Mouse (Mus musculus) CH12.LX (cell line): ENCODE data around the gene Ppara. TPM values are rescaled to one million over a fixed set of nuclear protein-coding genes. Genes with fewer than 3 reads are reported as not detected.

ENCODE experiments used
- DNase-seq: peaks from one replicate; pipeline ENCODE4 v3.0.0-alpha.2; 2013; ENCODE audit errors: extremely low read depth
- H3K27ac ChIP-seq: 2 replicates; pipeline ENCODE4 v1.5.1; 2012; ENCODE audit warnings: low read depth, mild to moderate bottlenecking, control low read depth, moderate library complexity; ENCODE audit not compliant: insufficient read depth
- H3K27me3 ChIP-seq: replicated peaks from 2 replicates; pipeline ENCODE3; 2012; ENCODE audit warnings: inconsistent platforms
- H3K36me3 ChIP-seq, 2 experiments: replicated peaks in 1 of 2; 2 replicates each; pipeline versions ENCODE3 to v1.6.1; 2012; ENCODE audit warnings: inconsistent platforms in 1 of 2, low read length in 1 of 2, mild to moderate bottlenecking in 1 of 2, mixed read lengths in 1 of 2, moderate library complexity in 1 of 2; ENCODE audit not compliant: control insufficient read depth in 1 of 2, insufficient read depth in 1 of 2
- H3K4me1 ChIP-seq, 2 experiments: 2 replicates each; pipeline ENCODE4 v1.6.1; 2012; ENCODE audit warnings: inconsistent platforms in 1 of 2, moderate library complexity in 1 of 2; ENCODE audit not compliant: insufficient read depth in 2 of 2, control insufficient read depth in 1 of 2
- H3K4me2 ChIP-seq: 2 replicates; pipeline ENCODE4 v1.6.1; 2012; ENCODE audit warnings: low read depth, mild to moderate bottlenecking, control low read depth; ENCODE audit not compliant: poor library complexity, insufficient read depth, severe bottlenecking
- H3K4me3 ChIP-seq, 3 experiments: fragments of 150-350 bp in 1 of 3; sonication (generic) in 1 of 3; replicated peaks in 1 of 3; 2 replicates each; pipeline versions ENCODE3 to v1.5.1; 2011 to 2012; ENCODE audit warnings: low read depth in 2 of 3, low read length in 2 of 3, mild to moderate bottlenecking in 2 of 3, moderate library complexity in 2 of 3, control low read depth in 1 of 3, improper control_type of control experiment in 1 of 3, inconsistent platforms in 1 of 3, mixed read lengths in 1 of 3; ENCODE audit not compliant: poor library complexity in 1 of 3
- H3K79me2 ChIP-seq: replicated peaks from 2 replicates; pipeline ENCODE4 v1.6.1; 2012; ENCODE audit warnings: mild to moderate bottlenecking, moderate library complexity; ENCODE audit not compliant: control insufficient read depth, poor library complexity, insufficient read depth, severe bottlenecking; ENCODE audit errors: extremely low read depth
- H3K9ac ChIP-seq: 2 replicates; pipeline ENCODE4 v1.6.1; 2012; ENCODE audit warnings: low read depth, mild to moderate bottlenecking, control low read depth, moderate library complexity; ENCODE audit not compliant: insufficient read depth
- H3K9me3 ChIP-seq: replicated peaks from 2 replicates; pipeline ENCODE3; 2012; ENCODE audit warnings: low read length, inconsistent platforms, mixed read lengths
- ETS1 ChIP-seq: conservative IDR thresholded peaks from 2 replicates; pipeline ENCODE4 v1.6.1; 2012; ENCODE audit warnings: low read depth, mild to moderate bottlenecking, inconsistent platforms, low read length, improper control_type of control experiment, moderate library complexity
- GABPA ChIP-seq: IDR thresholded peaks from 2 replicates; pipeline ENCODE4 v1.6.1; 2012; ENCODE audit warnings: low read depth, low read length, improper control_type of control experiment, inconsistent platforms; ENCODE audit not compliant: insufficient replicate concordance
- HCFC1 ChIP-seq: IDR thresholded peaks from 2 replicates; pipeline ENCODE4 v1.6.1; 2012; ENCODE audit warnings: low read depth, mild to moderate bottlenecking, inconsistent platforms, low read length, improper control_type of control experiment
- IRF4 ChIP-seq: IDR thresholded peaks from 2 replicates; pipeline ENCODE4 v1.6.1; 2014; ENCODE audit warnings: low read depth, mild to moderate bottlenecking, inconsistent platforms, low read length, improper control_type of control experiment
- JUN ChIP-seq: IDR thresholded peaks from 2 replicates; pipeline ENCODE4 v1.6.1; 2011; ENCODE audit warnings: low read depth, mild to moderate bottlenecking, low read length, improper control_type of control experiment, moderate library complexity; ENCODE audit not compliant: insufficient read depth
- JUND ChIP-seq: conservative IDR thresholded peaks from 2 replicates; pipeline ENCODE4 v1.6.1; 2011; ENCODE audit warnings: low read depth, low read length, improper control_type of control experiment
- KAT2A ChIP-seq: IDR thresholded peaks from 2 replicates; pipeline ENCODE4 v1.6.1; 2012; ENCODE audit warnings: low read length, improper control_type of control experiment, inconsistent platforms; ENCODE audit not compliant: insufficient replicate concordance
- MEF2A ChIP-seq: IDR thresholded peaks from 2 replicates; pipeline ENCODE4 v1.6.1; 2014; ENCODE audit warnings: low read depth, mild to moderate bottlenecking, inconsistent platforms, low read length, improper control_type of control experiment, borderline replicate concordance
- MYC ChIP-seq: IDR thresholded peaks from 2 replicates; pipeline ENCODE4 v1.6.1; 2011; ENCODE audit warnings: low read depth, mild to moderate bottlenecking, improper control_type of control experiment, low read length
- NELFE ChIP-seq: IDR thresholded peaks from 2 replicates; pipeline ENCODE4 v1.6.1; 2011; ENCODE audit warnings: low read depth, low read length, improper control_type of control experiment
- PAX5 ChIP-seq: IDR thresholded peaks from 2 replicates; pipeline ENCODE4 v1.6.1; 2012; ENCODE audit warnings: low read length, inconsistent platforms, mixed read lengths
- RAD21 ChIP-seq: IDR thresholded peaks from 2 replicates; pipeline ENCODE4 v1.6.1; 2011; ENCODE audit warnings: low read depth, mild to moderate bottlenecking, low read length, improper control_type of control experiment, moderate library complexity
- SMC3 ChIP-seq: IDR thresholded peaks from 2 replicates; pipeline ENCODE4 v1.6.1; 2011; ENCODE audit warnings: low read depth, low read length, improper control_type of control experiment
- TBP ChIP-seq: conservative IDR thresholded peaks from 2 replicates; pipeline ENCODE4 v1.6.1; 2011; ENCODE audit warnings: low read depth, low read length, improper control_type of control experiment
- UBTF ChIP-seq: IDR thresholded peaks from 2 replicates; pipeline ENCODE4 v1.6.1; 2012; ENCODE audit warnings: low read depth, mild to moderate bottlenecking, inconsistent platforms, low read length, improper control_type of control experiment, moderate library complexity
- USF1 ChIP-seq: IDR thresholded peaks from 2 replicates; pipeline ENCODE4 v1.6.1; 2014; ENCODE audit warnings: low read depth, mild to moderate bottlenecking, inconsistent platforms, low read length, improper control_type of control experiment
- ZC3H11A ChIP-seq: IDR thresholded peaks from 2 replicates; pipeline ENCODE4 v1.6.1; 2012; ENCODE audit warnings: low read depth, mild to moderate bottlenecking, inconsistent platforms, low read length, improper control_type of control experiment
- ZNF384 ChIP-seq: IDR thresholded peaks from 2 replicates; pipeline ENCODE4 v1.6.1; 2012; ENCODE audit warnings: low read depth, low read length, improper control_type of control experiment, inconsistent platforms
- dilution Hi-C: fragments of 300-500 bp; cut with MboI; formaldehyde crosslinking; loops from 2 replicates; pipeline ENCODE4 v1.14.3; 2020; ENCODE audit warnings: low sequenced_read_pairs; ENCODE audit not compliant: extremely low pct_unique_long_range_greater_than_20kb, extremely low pct_ligation_motif_present
- in situ Hi-C: fragments of 300-500 bp; cut with MboI; formaldehyde crosslinking; loops from 3 replicates; pipeline ENCODE4 v1.14.3; 2019; ENCODE audit warnings: low sequenced_read_pairs, low pct_ligation_motif_present, low pct_unique_long_range_greater_than_20kb, mixed read lengths
- polyA plus RNA-seq: library from polyadenylated mRNA; unstranded; fragments of >175 nt; gene quantifications from 2 replicates; pipeline ENCODE4 v1.2.1, GENCODE M21; 2012; ENCODE audit warnings: low read depth; ENCODE audit not compliant: insufficient read length
- total RNA-seq, 2 experiments: library from RNA; depleted of rRNA; stranded (reverse); fragments of 300-350 nt in 1 of 2; fragments of >200 nt in 1 of 2; gene quantifications; 2 replicates each; pipeline ENCODE4 v1.2.3; 2012 to 2014

The Ppara gene
- total and polyA plus RNA-seq, 3 experiments = not detected

GRCm38 (mm10) chr15:85787482-85787881 lies 52.7 kb downstream of the Ppara start:
- peaks cover 5% of the 10 kb centered on the region for H3K9me3 ChIP-seq
- H3K79me2 ChIP-seq = no peaks in the 10 kb centered on the region
- no peaks in the 10 kb centered on the region for H3K36me3 ChIP-seq
- DNase-seq = no peak
- peaks cover 6% of the 10 kb centered on the region in 2 experiments; a peak in 3 of 4 replicates for H3K4me1 ChIP-seq
- no peak overlapping the region for H3K9ac ChIP-seq
- dilution Hi-C loops (no loop called here), in situ Hi-C loops (no loop called here)
- no peak overlapping the region for H3K27ac ChIP-seq
- no peak overlapping the region for H3K4me3 ChIP-seq
- H3K27me3 ChIP-seq = peaks cover 38% of the 10 kb centered on the region
- H3K4me2 ChIP-seq = no peak overlapping the region
- TF ChIP-seq TBP = no peak

- dilution Hi-C loops (no loop called here), in situ Hi-C loops (no loop called here)
- Histone ChIP-seq H3K4me3 (no peak overlapping the region), H3K79me2 (no peaks in the 10 kb centered on the region), H3K27me3 (peaks cover 38% of the 10 kb centered on the region), H3K9ac (no peak overlapping the region), H3K36me3 (no peaks in the 10 kb centered on the region), H3K4me2 (no peak overlapping the region), H3K9me3 (peaks cover 4% of the 10 kb centered on the region), H3K27ac (no peak overlapping the region), H3K4me1 (peaks cover 6% of the 10 kb centered on the region in 2 experiments; a peak in 3 of 4 replicates)
- TF ChIP-seq SMC3 (no peak), MEF2A (no peak), PAX5 (no peak), GABPA (no peak), RAD21 (no peak), HCFC1 (no peak), USF1 (no peak), ZNF384 (no peak), JUND (no peak), IRF4 (no peak), KAT2A (no peak), MYC (no peak), ETS1 (no peak), NELFE (no peak), TBP (no peak), JUN (no peak), ZC3H11A (no peak), UBTF (no peak)
- no peak for DNase-seq
Measured at GRCm38 (mm10) chr15:85788051-85788450, 53.3 kb downstream of the Ppara start.
